Mouse (Mus musculus) gastrocnemius, postnatal 36 days (tissue): ENCODE data around the gene Myo18b. TPM values are rescaled to one million over a fixed set of nuclear protein-coding genes. Genes with fewer than 3 reads are reported as not detected.

Experiments used
- DNase-seq, 2 experiments: peaks; one replicate each; pipeline ENCODE4 v3.0.0; 2022
- intact Hi-C: fragments of 180-260 bp; cut with DNase I; formaldehyde crosslinking; loops from one replicate; pipeline ENCODE4 v1.15.1; 2025
- total RNA-seq, 2 experiments: library from RNA; stranded (reverse); gene quantifications; 2 replicates each; pipeline ENCODE4 v1.2.3; 2021

Gene Myo18b
- total RNA-seq, 2 experiments from 2014 or later: 378 to 416 TPM

GRCm38 (mm10) chr5:112643533-112644272, 252.5 kb downstream of the Myo18b start:
- no peak for DNase-seq
- intact Hi-C loops: no loop called here

GRCm38 (mm10) chr5:112642731-112643130, 253.4 kb downstream of the Myo18b start:
- intact Hi-C loops: no loop called here
- DNase-seq: no peak

GRCm38 (mm10) chr5:112641770-112642169, 254.4 kb downstream of the Myo18b start:
- intact Hi-C loops: no loop called here
- DNase-seq: no peak

GRCm38 (mm10) chr5:112641131-112641530, 255.0 kb downstream of the Myo18b start:
- intact Hi-C loops: no loop called here
- no peak for DNase-seq

GRCm38 (mm10) chr5:112640651-112641050, 255.5 kb downstream of the Myo18b start:
- intact Hi-C loops: no loop called here

More at GRCm38 (mm10) chr5:112640651-112641050, 255.5 kb downstream of the Myo18b start:
- DNase-seq: no peak

Other genes with a start within 250 kb of the Myo18b start
- 1 to 10 TPM; 4.9 to 6.1 TPM for gene Grk3, start 119.4 kb upstream of the Myo18b start, total RNA-seq
- gene Crybb2, start 173.8 kb upstream of the Myo18b start, total RNA-seq: not detected
- gene Crybb3, start 185.2 kb upstream of the Myo18b start, total RNA-seq: under 1 TPM; 0.54 to 0.66 TPM